Mouse (Mus musculus): Measurements from ENCODE around the gene Scamp5.
"Not testable (repeated sequence)": the region's sequence is repeated elsewhere in the genome, so short reads cannot be mapped to it uniquely, and the experiment has no call there.

The Scamp5 gene

GRCm38 (mm10) chr9:57452624-57453462 is 15.0 kb downstream of the Scamp5 start:
- DNase-seq (ENCODE audit: low read depth) = no peak

GRCm38 (mm10) chr9:57449715-57450114 is 18.1 kb downstream of the Scamp5 start:
- DNase-seq (ENCODE audit: low read depth) = peak; percentile 44

- DNase-seq (ENCODE audit: low read depth) = no peak
These were observed 27.2 kb downstream of the Scamp5 start for GRCm38 (mm10) chr9:57440620-57441019.

GRCm38 (mm10) chr9:57439522-57440295 is 28.2 kb downstream of the Scamp5 start, which contains the start of gene Ppcdc:
Ppcdc (minus strand) TSS chr9:57440124.
- peak; percentile 95 for DNase-seq (ENCODE audit: low read depth)

GRCm38 (mm10) chr9:57439083-57439482 is 28.8 kb downstream of the Scamp5 start:
- peak; percentile 36 for DNase-seq (ENCODE audit: low read depth)

GRCm38 (mm10) chr9:57437896-57438614 is 29.8 kb downstream of the Scamp5 start:
- DNase-seq (ENCODE audit: low read depth) = no peak

- no peak for DNase-seq (ENCODE audit: low read depth)
These were observed 31.7 kb downstream of the Scamp5 start for GRCm38 (mm10) chr9:57436166-57436565.

- DNase-seq (ENCODE audit: low read depth) = no peak
These were observed 33.3 kb downstream of the Scamp5 start for GRCm38 (mm10) chr9:57434405-57435165.

GRCm38 (mm10) chr9:57433097-57434032 is 34.5 kb downstream of the Scamp5 start:
- peak; percentile 90 for DNase-seq (ENCODE audit: low read depth)

GRCm38 (mm10) chr9:57432480-57432879 is 35.4 kb downstream of the Scamp5 start:
- no peak for DNase-seq (ENCODE audit: low read depth)

GRCm38 (mm10) chr9:57431202-57431601 is 36.7 kb downstream of the Scamp5 start:
- DNase-seq (ENCODE audit: low read depth) = no peak

- DNase-seq (ENCODE audit: low read depth) = no peak
These were observed 39.5 kb downstream of the Scamp5 start for GRCm38 (mm10) chr9:57428391-57428790.

GRCm38 (mm10) chr9:57427937-57428336 is 39.9 kb downstream of the Scamp5 start:
- DNase-seq (ENCODE audit: low read depth) = no peak

GRCm38 (mm10) chr9:57427123-57427522 is 40.7 kb downstream of the Scamp5 start:
- DNase-seq (ENCODE audit: low read depth) = not testable (repeated sequence)

- DNase-seq (ENCODE audit: low read depth) = no peak
These were observed 42.7 kb downstream of the Scamp5 start for GRCm38 (mm10) chr9:57425116-57425515.

GRCm38 (mm10) chr9:57424066-57424465 is 43.8 kb downstream of the Scamp5 start:
- no peak for DNase-seq (ENCODE audit: low read depth)

- DNase-seq (ENCODE audit: low read depth) = peak; percentile 41
These were observed 46.2 kb downstream of the Scamp5 start for GRCm38 (mm10) chr9:57421688-57422111.

- peak; percentile 82 for DNase-seq (ENCODE audit: low read depth)
These were observed 46.7 kb downstream of the Scamp5 start for GRCm38 (mm10) chr9:57421121-57421571.

- DNase-seq (ENCODE audit: low read depth) = no peak
These were observed 47.3 kb downstream of the Scamp5 start for GRCm38 (mm10) chr9:57420321-57421120.
